Mouse (Mus musculus) E14TG2a.4 (cell line): ENCODE measurements at regions not wholly inside any gene's neighbourhood (a gene's known extent, or its start where the extent isn't known, plus 50 kb on each side); places are given as distances from the start of the nearest gene placed in this dataset.
A peak's percentile ranks its signal among the peaks of the same experiment; 100 is the strongest.

Experiments used
- CTCF ChIP-seq: conservative IDR thresholded peaks from 2 replicates; pipeline ENCODE4 v1.5.1; 2014; ENCODE audit warnings: low read length
- NANOG ChIP-seq: IDR thresholded peaks from 2 replicates; pipeline ENCODE4 v1.6.1; 2014; ENCODE audit warnings: borderline replicate concordance, low read length, mixed read lengths

GRCm38 (mm10) chr19:59742946-59743345 lies 200.5 kb downstream of the Rab11fip2 start:
- TF ChIP-seq CTCF (peak; percentile 37), NANOG (no peak)
